Mouse (Mus musculus) right cerebral cortex, adult 18-20 months (tissue): Measurements from ENCODE around the gene Catspere2.

Source experiments
- DNase-seq: peaks from one replicate; pipeline ENCODE4 v3.0.0; 2022; ENCODE audit warnings: mixed read lengths

Catspere2 gene

GRCm38 (mm10) chr1:178219166-178220077 lies 236.2 kb downstream of the Catspere2 start:
- no peak for DNase-seq
